Mouse (Mus musculus): ENCODE measurements around the gene Cfap157.

Cfap157 gene

GRCm38 (mm10) chr2:32781710-32782109 lies 2.5 kb downstream of the Cfap157 start:
- DNase-seq (ENCODE audit: low spot score in 2 of 2): no peak

GRCm38 (mm10) chr2:32779714-32780113 lies 4.5 kb downstream of the Cfap157 start:
- DNase-seq (ENCODE audit: low spot score in 2 of 2): no peak

GRCm38 (mm10) chr2:32779131-32779530 lies 5.1 kb downstream of the Cfap157 start:
- peak; percentile 41 to 43 for DNase-seq (ENCODE audit: low spot score in 2 of 2)

GRCm38 (mm10) chr2:32778081-32778480 lies 6.1 kb downstream of the Cfap157 start:
- no peak for DNase-seq (ENCODE audit: low spot score in 2 of 2)

GRCm38 (mm10) chr2:32776192-32776591 lies 8.0 kb downstream of the Cfap157 start:
- DNase-seq (ENCODE audit: low spot score in 2 of 2): no peak

GRCm38 (mm10) chr2:32775359-32776074 lies 8.7 kb downstream of the Cfap157 start, which contains the start of the genes Ttc16 and Ptrh1:
TSS of gene Ttc16 (minus strand) at chr2:32775633.
TSS of gene Ptrh1 (plus strand) at chr2:32775786.
- DNase-seq (ENCODE audit: low spot score in 2 of 2): peak; percentile 92 to 95

GRCm38 (mm10) chr2:32772626-32773279 lies 11.5 kb downstream of the Cfap157 start:
- no peak for DNase-seq (ENCODE audit: low spot score in 2 of 2)

GRCm38 (mm10) chr2:32771886-32772285 lies 12.3 kb downstream of the Cfap157 start:
- no peak for DNase-seq (ENCODE audit: low spot score in 2 of 2)

GRCm38 (mm10) chr2:32769327-32770085 lies 14.7 kb downstream of the Cfap157 start:
- no peak for DNase-seq (ENCODE audit: low spot score in 2 of 2)

GRCm38 (mm10) chr2:32768661-32769285 lies 15.5 kb downstream of the Cfap157 start:
- no peak for DNase-seq (ENCODE audit: low spot score in 2 of 2)

GRCm38 (mm10) chr2:32767241-32767640 lies 17.0 kb downstream of the Cfap157 start:
- DNase-seq (ENCODE audit: low spot score in 2 of 2): no peak

- no peak for DNase-seq (ENCODE audit: low spot score in 2 of 2)
Measured at GRCm38 (mm10) chr2:32763353-32763752, 20.9 kb downstream of the Cfap157 start.

GRCm38 (mm10) chr2:32761859-32762258 lies 22.4 kb downstream of the Cfap157 start:
- no peak for DNase-seq (ENCODE audit: low spot score in 2 of 2)

GRCm38 (mm10) chr2:32761361-32761760 lies 22.9 kb downstream of the Cfap157 start:
- no peak for DNase-seq (ENCODE audit: low spot score in 2 of 2)

GRCm38 (mm10) chr2:32759001-32759400 lies 25.2 kb downstream of the Cfap157 start:
- DNase-seq (ENCODE audit: low spot score in 2 of 2): no peak

- no peak for DNase-seq (ENCODE audit: low spot score in 2 of 2)
Measured at GRCm38 (mm10) chr2:32758503-32758902, 25.7 kb downstream of the Cfap157 start.

- peak; percentile 88 to 92 for DNase-seq (ENCODE audit: low spot score in 2 of 2)
Measured at GRCm38 (mm10) chr2:32757056-32757845, 27.0 kb downstream of the Cfap157 start, which contains the start of gene Tor2a. TSS of gene Tor2a (plus strand) at chr2:32757234.

- DNase-seq (ENCODE audit: low spot score in 2 of 2): no peak
Measured at GRCm38 (mm10) chr2:32756674-32757055, 27.6 kb downstream of the Cfap157 start.

- DNase-seq (ENCODE audit: low spot score in 2 of 2): no peak
Measured at GRCm38 (mm10) chr2:32752181-32752580, 32.0 kb downstream of the Cfap157 start.

- no peak for DNase-seq (ENCODE audit: low spot score in 2 of 2)
Measured at GRCm38 (mm10) chr2:32751665-32752033, 32.6 kb downstream of the Cfap157 start.
